ENCODE assay signal across 8 mouse cellular contexts in the genomic region with DNA sequence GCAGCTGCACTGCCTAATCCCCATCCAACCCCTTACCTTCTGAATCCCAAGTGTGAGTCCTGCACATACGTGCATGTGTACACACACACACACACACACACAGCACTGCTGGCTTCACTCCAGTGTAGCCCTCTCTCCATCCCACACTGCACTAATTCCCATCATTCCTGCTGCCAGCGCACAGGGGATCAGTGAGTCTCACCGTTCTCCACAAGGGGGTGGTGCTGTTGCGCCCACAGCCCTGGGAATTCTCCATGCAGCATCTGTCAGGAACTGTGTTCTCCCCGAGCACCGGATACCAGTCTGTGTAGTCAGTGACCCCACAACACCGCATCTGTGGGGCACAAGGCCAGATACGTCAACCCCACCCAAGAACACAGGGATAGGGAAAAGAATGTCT.
DNase-seq lines count a peak whose midpoint lies in the region; ATAC-seq lines count a peak whose summit lies in the region.
"Had no signal": no experiment of that assay in that cellular context is flagged by ENCODE, and none has a peak within 500 bp of the region (broad histone marks: within the 10 kb centered on the region; RNA-seq: fewer than 3 reads in every experiment).

No protein-coding gene starts in this region.

- WGBS in neural tube, embryonic 11.5 days: 49% methylated on average over 8 of the region's 8 CpGs
- WGBS in neural tube, embryonic 15.5 days: 56% methylated on average over 8 of the region's 8 CpGs
- 41% methylated on average over 8 of the region's 8 CpGs for WGBS in embryonic facial prominence, embryonic 11.5 days
- WGBS in intestine, embryonic 16.5 days: 52% methylated on average over 8 of the region's 8 CpGs

- H3K27ac ChIP-seq in neural tube, embryonic 11.5 days (ENCODE audit: low read depth, low read length): no peak overlapping the region
- no peak overlapping the region for H3K27ac ChIP-seq in neural tube, embryonic 15.5 days (replicated peaks)
- H3K27ac ChIP-seq in embryonic facial prominence, embryonic 11.5 days (replicated peaks; ENCODE audit: low read depth, low read length): no peak overlapping the region
- no peak overlapping the region for H3K27ac ChIP-seq in intestine, embryonic 16.5 days (ENCODE audit: low read length)
- H3K27ac ChIP-seq: limb, embryonic 13.5 days had no signal

- peaks cover 2% of the 10 kb centered on the region; the same call in 1 of the 2 replicates for H3K36me3 ChIP-seq in neural tube, embryonic 11.5 days (ENCODE audit: control insufficient read depth, insufficient read depth, low read length)
- H3K36me3 ChIP-seq in neural tube, embryonic 15.5 days: 0 out of 2 replicates have a peak, but pooled peaks cover 4% of the 10 kb centered on the region
- no peaks in the 10 kb centered on the region; the same call in 1 of the 2 replicates for H3K36me3 ChIP-seq in embryonic facial prominence, embryonic 11.5 days (replicated peaks; ENCODE audit: control insufficient read depth, insufficient read depth, low read depth, low read length)
- peaks cover 3% of the 10 kb centered on the region; the same call in 1 of the 2 replicates for H3K36me3 ChIP-seq in intestine, embryonic 16.5 days (ENCODE audit: control insufficient read depth, insufficient read depth, low read length)

- no peak overlapping the region for H3K4me2 ChIP-seq in neural tube, embryonic 11.5 days (ENCODE audit: low read depth)
- H3K4me2 ChIP-seq in neural tube, embryonic 15.5 days: no peak overlapping the region
- no peak overlapping the region for H3K4me2 ChIP-seq in embryonic facial prominence, embryonic 11.5 days (ENCODE audit: low read depth, low read length)
- no peak overlapping the region for H3K4me2 ChIP-seq in intestine, embryonic 16.5 days (ENCODE audit: low read depth, low read length)
- H3K4me2 ChIP-seq: limb, embryonic 13.5 days had no signal

- H3K27me3 ChIP-seq in neural tube, embryonic 11.5 days (ENCODE audit: control insufficient read depth, insufficient read depth, low read length): no peaks in the 10 kb centered on the region
- no peaks in the 10 kb centered on the region for H3K27me3 ChIP-seq in neural tube, embryonic 15.5 days (replicated peaks)
- no peaks in the 10 kb centered on the region for H3K27me3 ChIP-seq in embryonic facial prominence, embryonic 11.5 days (ENCODE audit: control insufficient read depth, insufficient read depth, low read length)
- H3K27me3 ChIP-seq in intestine, embryonic 16.5 days (replicated peaks; ENCODE audit: control insufficient read depth, insufficient read depth, low read length): no peaks in the 10 kb centered on the region
- H3K27me3 ChIP-seq: limb, embryonic 13.5 days had no signal

- peak; percentile 43 for DNase-seq in neural tube, embryonic 11.5 days (ENCODE audit: low spot score)
- peak; percentile 39 for DNase-seq in embryonic facial prominence, embryonic 11.5 days (ENCODE audit: low spot score)
- peak; percentile 58 for DNase-seq in retina, postnatal 7 days (ENCODE audit: low read depth, low spot score)
- DNase-seq in urinary bladder, postnatal 14 days (ENCODE audit: low spot score): no peak
- DNase-seq in adrenal gland, postnatal 25 days: no peak

- ATAC-seq in neural tube, embryonic 11.5 days (ENCODE audit: insufficient read depth, low FRiP score, low TSS enrichment): no peak
- no peak for ATAC-seq in neural tube, embryonic 15.5 days (ENCODE audit: low FRiP score)
- peak; percentile 30; the same call in 1 of the 2 replicates for ATAC-seq in embryonic facial prominence, embryonic 11.5 days (replicated peaks; ENCODE audit: insufficient number of reproducible peaks, low FRiP score, low TSS enrichment, low read depth)
- ATAC-seq in intestine, embryonic 16.5 days: 0 out of 2 replicates have a peak, but pooled peaks have one; percentile 16

- H3K4me3 ChIP-seq in neural tube, embryonic 11.5 days (ENCODE audit: low read depth, low read length): no peak overlapping the region
- H3K4me3 ChIP-seq in neural tube, embryonic 15.5 days (replicated peaks): no peak overlapping the region
- no peak overlapping the region for H3K4me3 ChIP-seq in embryonic facial prominence, embryonic 11.5 days (ENCODE audit: low read depth, low read length)
- no peak overlapping the region for H3K4me3 ChIP-seq in intestine, embryonic 16.5 days (ENCODE audit: low read length)
- H3K4me3 ChIP-seq: limb, embryonic 13.5 days had no signal

- no peak overlapping the region for H3K9ac ChIP-seq in neural tube, embryonic 11.5 days (ENCODE audit: low read length)
- H3K9ac ChIP-seq in neural tube, embryonic 15.5 days (replicated peaks): no peak overlapping the region
- no peak overlapping the region for H3K9ac ChIP-seq in embryonic facial prominence, embryonic 11.5 days (replicated peaks; ENCODE audit: low read length)
- H3K9ac ChIP-seq in intestine, embryonic 16.5 days (ENCODE audit: low read depth, low read length): no peak overlapping the region
- H3K9ac ChIP-seq: limb, embryonic 13.5 days had no signal

- no peaks in the 10 kb centered on the region for H3K4me1 ChIP-seq in neural tube, embryonic 11.5 days (ENCODE audit: control insufficient read depth, insufficient read depth, low read length)
- 0 out of 2 replicates have a peak, but pooled peaks cover 6% of the 10 kb centered on the region for H3K4me1 ChIP-seq in neural tube, embryonic 15.5 days
- no peaks in the 10 kb centered on the region for H3K4me1 ChIP-seq in embryonic facial prominence, embryonic 11.5 days (ENCODE audit: control insufficient read depth, insufficient read depth, low read length)
- no peaks in the 10 kb centered on the region for H3K4me1 ChIP-seq in intestine, embryonic 16.5 days (ENCODE audit: control insufficient read depth, insufficient read depth, low read length)

- H3K9me3 ChIP-seq in neural tube, embryonic 11.5 days (ENCODE audit: control insufficient read depth, low read length): no peaks in the 10 kb centered on the region
- no peaks in the 10 kb centered on the region for H3K9me3 ChIP-seq in neural tube, embryonic 15.5 days (replicated peaks)
- no peaks in the 10 kb centered on the region for H3K9me3 ChIP-seq in embryonic facial prominence, embryonic 11.5 days (replicated peaks; ENCODE audit: control insufficient read depth, low read length)
- H3K9me3 ChIP-seq in intestine, embryonic 16.5 days (ENCODE audit: control insufficient read depth, low read length): no peaks in the 10 kb centered on the region
- H3K9me3 ChIP-seq: limb, embryonic 13.5 days had no signal

Comparison
In these comparisons a context has a peak if more than half of its experiments do, and no peak if none do; other contexts are left out.
1. ATAC-seq: peak in embryonic facial prominence, embryonic 11.5 days (single experiment) and intestine, embryonic 16.5 days (single experiment); none in neural tube, embryonic 11.5 days (single experiment) and neural tube, embryonic 15.5 days (single experiment).
2. DNase-seq: peak in neural tube, embryonic 11.5 days (single experiment), embryonic facial prominence, embryonic 11.5 days (single experiment) and retina, postnatal 7 days (single experiment); none in urinary bladder, postnatal 14 days (single experiment) and adrenal gland, postnatal 25 days (single experiment).